Mouse (Mus musculus) mesoderm, embryonic 11.5 days (tissue): Measurements from ENCODE around the gene Vmn1r5.
"Not testable (repeated sequence)": the region's sequence is repeated elsewhere in the genome, so short reads cannot be mapped to it uniquely, and the experiment has no call there.

Experiments used
- DNase-seq: peaks from one replicate; pipeline ENCODE4 v3.0.0-alpha.2; 2012; ENCODE audit warnings: low read depth, low spot score

Gene Vmn1r5

DNA sequence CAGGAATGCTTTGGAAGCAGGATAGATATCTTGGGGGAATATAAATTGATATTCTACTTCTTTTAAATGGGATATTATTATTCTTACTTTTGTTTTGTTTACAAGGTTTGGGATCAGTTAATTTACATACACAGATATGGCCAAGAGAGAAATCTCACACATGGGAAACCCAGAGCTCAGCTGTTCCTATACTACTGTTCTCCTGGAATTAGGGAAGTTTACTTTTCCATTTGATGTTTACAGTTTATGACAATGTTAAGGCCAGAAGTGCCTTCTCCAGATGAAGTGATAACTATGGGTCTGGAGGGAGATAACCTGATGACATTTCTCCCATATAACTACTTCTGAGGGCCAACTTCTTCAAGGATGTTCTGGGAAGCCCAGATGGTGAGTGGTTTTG lies at the start of gene Vmn1r5:
Gene Vmn1r5 (plus strand): TSS at position 301 of the 400 bp plus-strand sequence.
- DNase-seq: no peak

DNA sequence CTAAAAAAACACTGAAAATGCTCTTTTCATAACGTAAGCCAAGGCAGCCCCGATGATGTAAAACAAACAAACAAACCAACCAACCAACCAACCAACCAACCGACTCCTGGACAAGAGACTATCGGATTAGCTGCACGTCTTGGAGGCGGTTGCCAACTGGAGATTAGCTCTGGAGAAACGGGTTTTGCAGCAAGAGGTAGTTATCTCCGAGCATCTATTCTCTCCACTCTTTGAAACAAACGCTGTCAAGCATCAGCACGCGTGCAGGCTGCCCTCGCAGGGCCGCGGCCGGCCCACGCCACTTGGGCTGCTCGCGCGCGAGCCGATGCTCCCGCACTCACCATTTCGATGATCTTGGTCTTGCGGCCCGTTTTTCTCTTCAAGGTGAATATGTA lies 46.7 kb upstream of the Vmn1r5 start:
- DNase-seq: no peak

DNA sequence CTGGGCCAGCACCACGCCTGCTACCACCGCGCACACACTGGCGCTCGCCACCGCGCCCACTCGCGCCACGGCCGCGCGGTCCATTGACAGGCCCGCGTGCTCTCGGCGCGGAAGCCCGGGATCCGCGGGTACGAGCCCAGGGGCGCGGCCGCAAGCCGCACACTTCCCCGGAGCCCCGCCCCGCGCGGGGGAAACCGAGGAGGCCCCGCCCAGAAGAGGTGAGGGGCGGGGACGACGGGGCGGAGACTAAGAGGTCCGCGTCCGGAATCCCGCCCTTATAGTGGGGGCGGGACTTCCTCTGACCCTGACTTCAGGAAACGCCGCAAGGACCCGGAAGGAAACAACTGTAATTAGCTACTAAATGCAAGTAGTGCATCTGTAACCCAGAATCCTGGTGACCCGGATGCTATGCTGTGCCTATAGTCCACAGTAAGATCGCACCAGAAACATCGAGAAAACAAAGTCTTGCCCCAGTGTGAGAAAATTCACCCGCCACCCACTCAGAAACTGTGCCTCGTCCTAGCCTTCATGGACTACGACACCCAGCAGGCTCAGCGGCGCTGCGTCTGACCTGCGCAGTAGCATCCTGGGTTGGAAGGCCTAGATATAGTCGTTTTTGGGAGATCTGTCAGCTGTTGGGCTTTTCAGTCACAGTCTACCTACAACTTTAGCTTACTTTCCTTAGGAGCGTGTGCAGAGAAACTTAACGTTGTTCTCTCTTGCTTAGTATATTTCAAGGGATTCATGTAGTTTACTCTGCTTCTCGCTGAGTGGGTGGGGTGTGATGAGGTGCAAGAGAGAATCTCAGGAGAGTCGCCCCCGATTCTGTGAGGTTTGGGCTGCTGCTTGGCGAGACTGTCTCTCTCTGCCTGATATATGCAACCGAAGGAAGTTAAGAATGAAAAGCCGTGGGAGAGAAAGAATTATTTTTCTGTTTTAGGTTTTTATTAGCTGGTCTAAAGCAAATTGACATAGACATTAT lies 46.1 kb upstream of the Vmn1r5 start, which contains the start of the genes Nt5c3 and Vmn1r4:
Gene Nt5c3 (minus strand): TSS at position 207 of the 982 bp plus-strand sequence.
Gene Vmn1r4 (plus strand): TSS at position 290 of the 982 bp plus-strand sequence.
- peak; percentile 95 for DNase-seq

DNA sequence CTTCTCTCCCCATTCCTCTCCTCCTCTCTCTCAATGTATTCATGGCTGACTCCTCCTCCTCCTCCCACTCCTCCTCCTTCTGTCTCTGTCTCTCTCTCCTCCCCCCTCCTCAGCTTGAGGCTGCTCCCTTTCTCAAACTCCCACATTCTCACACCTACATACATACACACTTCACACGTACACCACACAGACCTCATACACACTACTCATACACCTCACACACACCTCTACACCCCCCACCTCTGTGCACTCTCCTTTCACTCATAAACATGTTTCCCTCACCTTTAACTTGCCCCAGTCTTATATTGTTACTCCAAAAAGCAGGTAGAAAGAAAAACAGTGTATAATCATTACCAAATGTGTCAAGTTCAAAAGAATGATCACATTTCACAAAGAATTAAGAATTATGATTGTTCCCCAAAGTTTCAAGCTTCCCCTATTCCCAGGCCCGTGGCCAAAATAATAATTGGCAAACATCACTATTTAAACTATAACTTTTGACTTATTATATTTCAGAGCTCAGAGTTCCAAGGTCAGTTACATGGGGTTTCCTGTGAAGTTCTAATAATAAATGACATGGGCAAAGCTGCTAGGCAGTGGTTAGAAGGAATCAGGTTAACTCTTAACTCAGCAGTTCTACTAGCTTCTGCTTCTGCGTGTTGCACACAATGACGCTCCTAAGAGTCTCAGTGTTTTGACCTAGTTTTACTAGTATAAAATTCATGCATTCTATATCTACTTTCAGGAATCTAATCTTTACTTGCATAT lies 38.2 kb upstream of the Vmn1r5 start:
- DNase-seq: no peak

DNA sequence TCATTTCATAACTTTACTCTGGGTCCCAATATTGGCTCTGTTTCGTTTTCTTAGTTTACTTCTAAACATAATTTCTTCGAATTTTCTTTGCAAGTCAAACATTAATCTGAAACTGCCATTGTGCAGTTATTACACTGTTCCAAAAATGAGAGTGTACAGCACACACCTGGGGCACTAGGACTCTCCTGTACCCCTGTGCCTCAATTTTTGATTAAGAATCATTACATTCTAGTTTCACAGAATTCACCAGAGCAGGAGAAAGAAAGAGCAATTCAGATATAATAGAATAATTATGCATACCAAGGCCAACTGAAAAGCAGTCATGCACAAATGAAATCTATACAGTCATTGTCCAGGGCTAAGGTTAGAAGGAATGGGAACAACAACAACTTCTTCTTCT lies 37.6 kb upstream of the Vmn1r5 start:
- no peak for DNase-seq

DNA sequence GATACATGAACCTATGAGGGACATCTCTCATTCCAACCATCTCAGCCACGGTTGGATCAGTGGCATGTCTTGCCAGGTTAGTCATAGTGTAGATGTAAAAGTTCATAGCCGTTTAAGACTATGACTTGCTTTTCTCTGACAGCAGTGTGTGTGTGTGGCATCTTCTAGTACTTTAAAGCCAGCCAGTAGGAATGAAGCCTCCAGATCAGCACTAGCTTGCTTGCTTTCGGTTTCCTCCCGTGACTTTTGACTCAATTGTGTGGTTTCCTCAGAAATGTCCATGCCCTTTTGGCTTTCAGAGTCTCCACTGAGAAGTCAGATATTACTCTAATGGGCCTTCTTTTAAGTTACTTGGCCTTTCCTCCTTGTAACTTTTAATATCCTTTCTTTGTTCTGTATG lies 35.7 kb upstream of the Vmn1r5 start:
- DNase-seq: no peak

DNA sequence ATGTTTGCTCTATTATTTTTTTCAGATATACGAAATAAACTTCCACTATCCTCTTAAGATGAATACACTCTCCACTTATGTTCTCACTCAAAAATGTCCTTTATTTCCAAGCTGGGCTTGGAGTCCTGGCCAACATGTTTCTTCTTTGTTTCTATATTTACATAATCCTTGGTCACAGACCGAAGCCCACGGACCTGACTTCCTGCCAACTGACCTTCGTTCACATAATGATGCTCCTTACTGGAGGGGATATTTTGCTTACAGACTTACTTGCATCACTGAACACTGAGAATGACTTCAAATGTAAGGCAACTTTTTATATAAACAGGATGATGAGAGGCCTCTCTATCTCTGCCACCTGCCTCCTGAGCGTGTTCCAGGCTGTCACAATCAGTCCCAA lies 13.6 kb upstream of the Vmn1r5 start:
- no peak for DNase-seq

DNA sequence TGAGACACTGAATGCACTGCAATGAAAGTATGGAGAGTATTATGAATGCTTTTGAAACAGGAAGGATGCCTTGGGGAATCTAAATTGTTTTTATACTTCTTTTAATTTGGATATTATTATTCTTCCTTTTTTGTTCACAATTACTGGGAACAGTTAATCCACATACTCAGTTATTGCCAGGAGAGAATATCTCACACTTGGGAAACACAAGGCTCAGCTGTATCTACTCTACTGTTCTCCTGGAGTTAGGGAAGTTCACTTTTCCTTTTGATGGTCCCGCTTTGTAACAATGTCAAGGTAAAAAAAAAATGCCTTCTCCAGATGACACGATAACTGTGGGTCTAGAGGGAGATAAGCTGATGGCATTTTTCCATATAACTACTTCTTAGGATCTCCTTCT lies 26.9 kb downstream of the Vmn1r5 start, which contains the start of gene Vmn1r6:
Gene Vmn1r6 (plus strand): TSS at position 301 of the 400 bp plus-strand sequence.
- DNase-seq: no peak

DNA sequence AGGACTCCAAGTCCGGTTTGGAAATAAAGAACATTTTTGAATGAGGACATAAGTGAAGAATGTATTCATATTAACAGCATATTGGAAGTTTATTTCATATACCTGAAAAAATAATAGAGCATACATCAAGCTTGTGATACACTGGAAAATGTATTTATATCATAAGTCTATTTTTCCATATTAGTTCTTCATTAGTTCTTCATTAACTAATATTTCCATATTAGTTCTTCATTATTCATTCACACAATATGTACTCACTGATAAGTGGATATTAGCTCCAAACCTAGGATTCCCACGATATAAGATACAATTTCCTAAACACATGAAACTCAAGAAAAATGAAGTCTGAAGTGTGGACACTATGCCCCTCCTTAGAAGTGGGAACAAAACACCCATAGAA lies 55.2 kb downstream of the Vmn1r5 start, which contains the start of gene Vmn1r7:
Gene Vmn1r7 (minus strand): TSS at position 101 of the 400 bp plus-strand sequence.
- DNase-seq: not testable (repeated sequence)

DNA sequence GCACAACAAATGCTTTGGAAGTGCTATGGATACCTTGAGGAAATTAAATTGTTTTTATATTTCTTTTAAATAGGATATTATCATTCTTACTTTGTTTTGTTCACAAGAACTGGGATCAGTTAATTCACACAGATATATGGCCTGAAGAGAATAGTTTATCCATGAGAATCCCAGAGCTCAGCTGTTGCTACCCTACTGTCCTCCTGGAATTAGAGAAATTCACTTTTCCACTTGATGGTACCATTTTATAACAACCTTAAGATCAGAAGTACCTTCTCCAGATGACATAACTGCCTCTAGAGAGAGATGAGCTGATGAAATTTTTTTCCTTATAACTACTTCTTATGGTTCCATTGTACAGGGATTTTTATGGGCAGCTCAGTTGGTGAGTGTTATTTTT lies 61.9 kb downstream of the Vmn1r5 start, which contains the start of gene Vmn1r8:
Gene Vmn1r8 (plus strand): TSS at position 301 of the 400 bp plus-strand sequence.
- DNase-seq: no peak

DNA sequence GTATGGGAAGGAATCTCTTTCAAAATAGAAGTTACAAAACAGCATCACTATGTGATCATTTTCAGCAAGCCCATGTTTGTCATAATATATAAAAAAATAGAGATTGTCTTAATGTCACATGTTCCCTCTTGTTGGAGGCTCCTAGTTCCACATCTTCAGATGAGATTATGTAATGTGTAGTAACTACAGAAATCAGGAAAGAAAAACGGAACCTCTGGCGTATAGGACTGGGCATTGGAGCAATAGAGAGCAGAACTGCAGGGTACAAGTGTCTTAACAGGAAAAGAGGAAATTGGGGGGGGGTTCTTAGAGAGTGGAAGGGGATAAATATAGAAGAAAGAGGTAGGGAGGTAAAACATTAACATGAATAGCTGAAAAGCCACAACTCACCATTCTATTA lies 64.6 kb downstream of the Vmn1r5 start:
- DNase-seq: no peak
